Mouse (Mus musculus) kidney, adult 2 months (tissue): ENCODE results near the gene Cant1. TPM values are rescaled to one million over a fixed set of nuclear protein-coding genes. Genes with fewer than 3 reads are reported as not detected.
"Not testable (repeated sequence)": the region's sequence is repeated elsewhere in the genome, so short reads cannot be mapped to it uniquely, and the experiment has no call there.

Experiments used
- DNase-seq: peaks from one replicate; pipeline ENCODE4 v3.0.0; 2021
- H3K27ac ChIP-seq: fragments of 200-500 bp; 2 replicates; pipeline ENCODE4 v1.5.1; 2012; ENCODE audit warnings: low read depth, low read length, control low read depth, inconsistent platforms; ENCODE audit not compliant: insufficient read depth
- H3K27me3 ChIP-seq: fragments of 200-500 bp; replicated peaks from 2 replicates; pipeline ENCODE4 v1.6.1; 2012; ENCODE audit warnings: mild to moderate bottlenecking, moderate library complexity, low read length, inconsistent platforms; ENCODE audit not compliant: control insufficient read depth, insufficient read depth
- H3K36me3 ChIP-seq: fragments of 200-500 bp; 2 replicates; pipeline ENCODE4 v1.6.1; 2012; ENCODE audit warnings: mild to moderate bottlenecking, moderate library complexity, low read length, inconsistent platforms; ENCODE audit not compliant: control insufficient read depth, insufficient read depth
- H3K4me1 ChIP-seq: fragments of 200-500 bp; 2 replicates; pipeline ENCODE4 v1.6.1; 2011; ENCODE audit warnings: low read length; ENCODE audit not compliant: control insufficient read depth, insufficient read depth
- H3K4me3 ChIP-seq: fragments of 200-500 bp; 2 replicates; pipeline ENCODE4 v1.5.1; 2011; ENCODE audit warnings: mild to moderate bottlenecking, low read depth, low read length, control low read depth; ENCODE audit not compliant: insufficient read depth
- CTCF ChIP-seq: fragments of 200-500 bp; conservative IDR thresholded peaks from 2 replicates; pipeline ENCODE4 v1.5.1; 2011; ENCODE audit warnings: low read depth, mild to moderate bottlenecking, control low read depth, low read length, moderate library complexity, mixed read lengths; ENCODE audit not compliant: insufficient read depth, insufficient read length
- POLR2A ChIP-seq: fragments of 200-500 bp; IDR thresholded peaks from one replicate; pipeline ENCODE4 v1.6.1; 2011; ENCODE audit warnings: low read depth, low read length, control low read depth
- WGBS: fragments of 180-500 bp; shearing (Covaris S2); methylation state at CpG from one replicate; pipeline ENCODE4 v1.1.7; 2018; 5-methylcytosine and 5-hydroxymethylcytosine counted together
- polyA plus RNA-seq: library from polyadenylated mRNA; depleted of rRNA; stranded (reverse); fragments of >200 nt; gene quantifications from 2 replicates; pipeline ENCODE4 v1.2.3, GENCODE M21; 2012

Cant1 gene
- polyA plus RNA-seq, 1 experiment, result 42.6 TPM

GRCm38 (mm10) chr11:118379251-118380009 is 39.5 kb downstream of the Cant1 start:
- peak; percentile 81 for DNase-seq
- WGBS, result 40% methylated on average over 11 of the region's 11 CpGs

GRCm38 (mm10) chr11:118378656-118379055 is 40.2 kb downstream of the Cant1 start:
- no peaks in the 10 kb centered on the region for H3K27me3 ChIP-seq
- H3K27ac ChIP-seq, result no peak overlapping the region
- no peaks in the 10 kb centered on the region for H3K36me3 ChIP-seq
- no peaks in the 10 kb centered on the region for H3K4me1 ChIP-seq
- H3K4me3 ChIP-seq, result no peak overlapping the region
- no peak for TF ChIP-seq CTCF
- TF ChIP-seq POLR2A, result no peak
- WGBS, result 83% methylated on average over 6 of the region's 6 CpGs
- no peak for DNase-seq

More at GRCm38 (mm10) chr11:118379251-118380009, 39.5 kb downstream of the Cant1 start:
- Histone ChIP-seq H3K4me1 (no peaks in the 10 kb centered on the region), H3K27me3 (no peaks in the 10 kb centered on the region), H3K27ac (no peak overlapping the region), H3K36me3 (no peaks in the 10 kb centered on the region), H3K4me3 (no peak overlapping the region)
- TF ChIP-seq POLR2A, result no peak
- peak; percentile 85 for TF ChIP-seq CTCF

- not testable (repeated sequence) for H3K36me3 ChIP-seq, H3K27me3 ChIP-seq, H3K27ac ChIP-seq, H3K4me1 ChIP-seq, H3K4me3 ChIP-seq, DNase-seq
Measured at GRCm38 (mm10) chr11:118376323-118376722, 42.6 kb downstream of the Cant1 start.

GRCm38 (mm10) chr11:118375881-118376280 is 43.0 kb downstream of the Cant1 start:
- H3K4me1 ChIP-seq, result no peaks in the 10 kb centered on the region
- H3K4me3 ChIP-seq, result no peak overlapping the region
- no peaks in the 10 kb centered on the region for H3K36me3 ChIP-seq
- 31% methylated on average over 5 of the region's 5 CpGs for WGBS
- DNase-seq, result no peak
- no peak overlapping the region for H3K27ac ChIP-seq
- TF ChIP-seq CTCF (no peak), POLR2A (no peak)
- no peaks in the 10 kb centered on the region for H3K27me3 ChIP-seq

GRCm38 (mm10) chr11:118375461-118375860 is 43.4 kb downstream of the Cant1 start:
- no peak for TF ChIP-seq CTCF
- no peak for TF ChIP-seq POLR2A
- DNase-seq, result no peak
- Histone ChIP-seq H3K27me3 (no peaks in the 10 kb centered on the region), H3K4me1 (no peaks in the 10 kb centered on the region), H3K36me3 (no peaks in the 10 kb centered on the region), H3K27ac (no peak overlapping the region), H3K4me3 (no peak overlapping the region)
- WGBS, result 73% methylated on average over 8 of the region's 8 CpGs

GRCm38 (mm10) chr11:118375006-118375405 is 43.9 kb downstream of the Cant1 start:
- no peaks in the 10 kb centered on the region for H3K4me1 ChIP-seq
- no peaks in the 10 kb centered on the region for H3K36me3 ChIP-seq
- no peak overlapping the region for H3K4me3 ChIP-seq
- no peaks in the 10 kb centered on the region for H3K27me3 ChIP-seq
- DNase-seq, result no peak
- H3K27ac ChIP-seq, result no peak overlapping the region
- 0 out of 2 replicates have a peak, but pooled peaks have one; percentile 23 for TF ChIP-seq CTCF
- TF ChIP-seq POLR2A, result no peak

- Histone ChIP-seq H3K4me1 (no peaks in the 10 kb centered on the region), H3K27me3 (no peaks in the 10 kb centered on the region), H3K4me3 (no peak overlapping the region), H3K36me3 (no peaks in the 10 kb centered on the region), H3K27ac (no peak overlapping the region)
- 68% methylated on average over 5 of the region's 5 CpGs for WGBS
- TF ChIP-seq CTCF (no peak), POLR2A (no peak)
- DNase-seq, result no peak
Measured at GRCm38 (mm10) chr11:118374506-118374905, 44.4 kb downstream of the Cant1 start.
